Mouse (Mus musculus): Measurements from ENCODE around the gene Hrh2. TPM values are rescaled to one million over a fixed set of nuclear protein-coding genes. Genes with fewer than 3 reads are reported as not detected.

The Hrh2 gene
- total RNA-seq (2021), result under 1 TPM; 0.07 to 0.10 TPM
- long read RNA-seq, experiment 1, result 0 reads
- long read RNA-seq, experiment 2, result 0 reads

DNA sequence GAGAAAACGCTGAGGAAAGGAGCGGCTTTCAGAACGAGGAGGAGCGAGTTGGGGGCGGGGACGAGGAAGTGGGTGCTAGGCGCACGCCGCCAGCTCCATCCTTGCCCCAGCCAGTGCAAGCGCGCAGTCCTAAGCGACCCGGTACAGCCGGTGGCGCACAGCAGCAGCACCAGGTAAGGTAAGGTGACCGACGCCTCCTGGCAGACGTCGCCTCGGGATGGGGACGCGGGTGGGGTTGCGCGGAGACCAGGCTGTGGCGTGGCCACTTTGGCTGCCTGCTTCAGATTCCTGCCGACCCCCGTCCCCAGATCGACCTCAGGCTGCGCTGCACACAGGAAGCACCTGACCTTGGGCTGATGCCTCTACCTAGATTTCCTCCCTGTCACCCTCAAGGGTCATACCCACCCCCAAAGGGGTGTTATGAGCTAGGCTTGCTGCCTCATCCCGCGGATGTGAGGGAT, at the start of gene Hrh2:
Gene Hrh2 (plus strand): TSS at position 109 of the 461 bp plus-strand sequence.
- DNase-seq, result no peak
- intact Hi-C loops (cut with DNase I), result no loop called here

DNA sequence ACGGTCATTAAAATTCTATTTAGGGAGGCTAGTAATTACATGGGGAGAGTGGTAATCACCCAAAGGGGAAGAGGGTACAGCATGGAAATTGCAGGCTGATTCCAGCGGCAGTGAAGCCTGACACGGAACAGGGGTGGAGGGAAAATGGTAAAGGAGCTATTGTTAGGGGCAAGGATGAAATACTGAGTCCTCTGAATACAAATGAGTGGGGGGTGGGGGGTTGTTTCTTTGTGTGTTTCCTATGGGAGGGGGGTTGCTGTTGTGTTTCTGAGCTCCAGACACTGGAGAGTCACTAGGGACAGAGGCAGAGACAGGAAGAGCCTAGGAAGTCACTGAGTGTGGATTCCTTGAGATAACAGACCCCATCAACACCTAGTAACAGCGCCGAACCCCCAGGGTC, 48.1 kb upstream of the Hrh2 start:
- DNase-seq, result no peak
- intact Hi-C loops (cut with DNase I), result no loop called here

DNA sequence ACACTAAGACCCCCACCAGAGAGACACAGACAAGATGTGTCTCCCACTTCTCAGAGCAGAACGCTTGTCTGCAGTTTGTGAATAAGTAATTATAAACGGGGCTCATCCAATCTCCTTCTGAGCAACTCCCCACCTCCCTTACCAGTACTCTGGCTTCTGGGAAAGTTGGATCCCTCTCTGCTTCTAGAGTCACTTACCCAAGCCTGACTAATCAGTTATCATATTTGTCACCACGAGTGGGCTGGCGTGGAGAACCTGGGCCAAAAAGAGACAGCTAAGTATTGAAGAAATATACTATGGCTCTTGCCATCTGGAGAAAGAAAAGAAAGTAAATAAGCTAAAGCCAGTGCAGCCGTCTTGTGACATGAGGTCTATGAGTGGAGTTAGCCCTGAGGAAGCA, 47.3 kb upstream of the Hrh2 start:
- intact Hi-C loops (cut with DNase I), result no loop called here
- DNase-seq, result no peak

DNA sequence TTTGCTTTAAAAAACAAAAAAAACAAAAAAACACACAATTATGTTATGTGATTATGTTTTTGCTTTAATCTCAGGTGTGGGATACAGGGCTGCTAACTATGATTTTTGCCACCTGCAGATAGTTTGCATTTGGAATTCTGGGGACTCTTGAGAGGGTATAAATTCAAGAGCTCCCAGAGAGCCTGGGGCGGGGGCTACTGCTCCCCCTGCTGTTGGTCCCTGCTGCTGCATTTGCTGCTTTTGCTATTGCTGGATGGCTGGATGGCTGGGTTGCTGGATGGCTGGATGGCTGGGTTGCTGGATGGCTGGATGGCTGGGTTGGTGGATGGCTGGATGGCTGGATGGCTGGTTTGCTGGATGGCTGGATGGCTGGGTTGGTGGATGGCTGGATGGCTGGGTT, 44.6 kb upstream of the Hrh2 start:
- intact Hi-C loops (cut with DNase I), result no loop called here
- peak; percentile 8 to 9 for DNase-seq

DNA sequence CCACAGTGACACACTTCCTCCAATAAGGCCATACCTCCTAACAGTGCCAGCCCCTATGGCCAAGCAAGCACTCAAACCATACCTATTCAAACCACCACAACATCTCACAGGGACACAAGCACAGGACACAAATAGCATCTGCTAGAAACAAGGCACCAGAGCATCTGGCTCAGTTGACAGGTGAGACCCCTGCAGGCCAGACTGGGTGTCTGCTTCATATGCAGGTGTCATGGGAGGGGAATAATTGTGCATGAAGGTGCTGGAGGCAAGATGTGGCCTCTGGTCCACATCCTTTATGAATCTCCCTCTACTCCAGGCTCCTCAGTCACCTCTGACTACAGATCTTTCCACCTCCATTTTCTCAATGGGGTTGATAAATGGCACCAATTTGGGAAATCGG, 39.5 kb upstream of the Hrh2 start:
- no peak for DNase-seq
- intact Hi-C loops (cut with DNase I), result no loop called here

DNA sequence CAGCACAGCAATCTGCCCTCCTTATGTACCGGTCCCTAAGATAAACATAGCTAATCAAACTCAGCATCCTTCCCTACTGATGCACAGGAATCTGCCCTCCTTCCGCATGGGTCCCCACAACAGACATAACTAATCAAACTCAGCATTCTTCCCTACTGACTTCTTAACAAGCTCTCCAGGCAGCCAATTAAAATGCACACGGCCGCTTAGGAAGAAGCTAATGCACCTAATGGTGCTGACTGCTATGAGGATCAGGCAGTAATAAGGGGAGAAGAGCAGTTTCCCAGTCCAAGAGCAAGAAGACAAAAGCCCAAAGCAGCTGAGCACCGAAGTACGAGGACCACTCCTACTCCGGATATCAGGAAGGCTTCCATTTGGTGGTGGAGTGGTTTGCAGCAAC, 39.0 kb upstream of the Hrh2 start:
- intact Hi-C loops (cut with DNase I), result no loop called here
- no peak for DNase-seq

DNA sequence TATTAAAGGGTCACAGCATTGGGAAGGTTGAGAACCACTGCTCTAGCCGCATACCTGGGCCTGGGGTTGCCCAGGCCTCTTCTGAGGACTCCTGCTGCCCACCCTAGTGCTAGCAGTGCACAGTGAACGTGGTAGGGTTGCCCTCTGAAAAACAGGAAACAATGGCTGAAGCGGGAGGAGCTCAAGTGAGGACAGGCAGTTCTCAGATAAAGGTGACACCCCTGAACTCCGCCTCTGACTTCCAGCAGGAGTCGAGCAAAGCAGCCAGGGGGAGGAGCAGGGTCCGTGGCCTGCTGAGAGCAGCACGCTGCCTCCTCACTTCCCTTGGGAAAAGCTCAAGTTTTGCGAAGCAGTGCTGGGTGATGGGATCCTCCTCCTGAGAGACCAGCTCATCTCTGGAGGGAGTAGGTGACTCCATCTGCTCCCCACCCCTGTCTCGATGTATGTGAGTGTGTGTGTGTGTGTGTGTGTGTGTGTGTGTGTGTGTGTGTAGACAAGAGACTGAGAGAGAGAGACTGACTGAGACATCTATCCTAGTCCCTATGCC, 38.2 kb upstream of the Hrh2 start:
- DNase-seq, result no peak

DNA sequence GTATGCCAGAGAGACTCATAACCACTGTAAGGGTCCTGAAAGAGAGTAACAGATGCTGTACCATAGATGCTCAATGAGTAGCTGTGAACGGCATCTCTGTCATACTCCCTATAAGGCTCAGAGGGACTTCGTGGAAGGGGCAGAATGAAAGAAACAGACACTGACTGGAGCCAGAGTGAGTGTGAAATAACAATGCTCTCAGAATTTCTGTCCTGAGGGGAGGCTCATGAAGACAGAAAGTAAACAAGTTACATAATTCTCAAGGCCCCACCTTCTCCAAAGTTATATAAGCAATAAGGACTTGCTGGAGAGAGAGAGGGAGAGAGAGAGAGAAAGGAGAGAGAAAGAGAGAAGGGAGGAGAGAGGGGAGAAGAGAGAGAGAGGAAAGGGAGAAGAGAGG, 36.1 kb upstream of the Hrh2 start:
- no peak for DNase-seq
- intact Hi-C loops (cut with DNase I), result no loop called here

More for the DNA sequence above, 38.2 kb upstream of the Hrh2 start:
- intact Hi-C loops (cut with DNase I), result no loop called here

DNA sequence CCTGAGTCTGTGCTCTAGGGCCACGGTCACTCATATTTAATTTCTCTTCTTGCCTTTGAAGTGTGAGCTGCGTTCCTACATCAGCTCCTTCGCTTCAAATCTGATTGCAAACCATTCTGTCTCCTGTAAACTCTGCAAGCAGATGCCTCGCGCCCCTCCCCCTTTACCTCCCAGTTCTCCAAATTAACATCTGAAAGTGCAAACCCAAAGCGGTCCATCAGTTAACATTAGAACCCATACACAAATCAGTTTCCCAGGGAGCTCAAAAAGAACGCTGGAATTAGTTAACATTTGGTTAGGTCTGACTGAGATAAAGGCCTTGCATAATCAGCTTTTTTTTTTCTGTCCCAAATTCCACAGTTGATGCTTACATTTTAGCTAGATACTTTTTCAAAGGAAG, 32.7 kb upstream of the Hrh2 start:
- intact Hi-C loops (cut with DNase I), result no loop called here
- DNase-seq, result no peak

DNA sequence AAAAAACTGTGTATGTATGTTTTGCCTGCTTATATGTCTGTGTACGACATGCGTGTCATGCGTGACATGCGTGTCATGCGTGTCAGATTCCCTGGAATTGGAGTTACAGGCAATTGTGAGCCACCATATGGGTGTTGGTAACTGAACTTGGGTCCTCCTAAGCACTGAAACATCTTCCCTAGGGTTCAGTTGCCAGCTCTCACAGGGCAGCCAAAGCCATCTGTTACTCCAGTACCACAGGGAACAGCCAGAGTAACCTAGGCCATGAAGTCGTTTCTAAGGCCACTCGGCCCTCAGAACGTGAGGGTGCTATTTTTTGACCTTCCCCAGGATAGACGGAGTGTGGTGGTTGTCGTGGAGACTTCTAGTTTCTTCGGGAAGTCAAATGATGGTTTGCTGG, 32.2 kb upstream of the Hrh2 start:
- DNase-seq, result no peak
- intact Hi-C loops (cut with DNase I), result loop anchor here (5.0 kb wide), 1 partner anchor 42 kb away; no protein-coding TSS in a partner anchor

DNA sequence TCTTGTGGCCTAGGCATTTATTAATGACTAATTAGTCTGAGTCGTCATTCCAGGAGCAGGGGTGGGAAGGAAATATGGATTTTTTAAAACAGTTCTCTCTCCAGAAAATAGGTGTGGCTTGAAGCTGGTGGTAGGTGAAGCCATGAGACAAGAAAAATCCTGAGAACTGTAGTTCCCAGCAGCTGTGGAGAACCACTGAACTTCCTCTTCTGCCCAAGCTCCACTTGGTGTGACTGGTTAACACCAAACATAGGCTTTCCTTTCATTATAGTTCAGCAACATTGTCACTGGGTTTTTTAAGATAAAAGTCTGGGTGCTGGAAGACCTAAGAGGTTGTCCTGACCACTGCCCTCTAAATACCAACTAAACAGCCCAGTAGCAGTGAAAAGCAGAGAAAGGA, 31.4 kb upstream of the Hrh2 start:
- no peak for DNase-seq
- intact Hi-C loops (cut with DNase I), result loop anchor here (5.0 kb wide), 1 partner anchor 43 kb away; no protein-coding TSS in a partner anchor

DNA sequence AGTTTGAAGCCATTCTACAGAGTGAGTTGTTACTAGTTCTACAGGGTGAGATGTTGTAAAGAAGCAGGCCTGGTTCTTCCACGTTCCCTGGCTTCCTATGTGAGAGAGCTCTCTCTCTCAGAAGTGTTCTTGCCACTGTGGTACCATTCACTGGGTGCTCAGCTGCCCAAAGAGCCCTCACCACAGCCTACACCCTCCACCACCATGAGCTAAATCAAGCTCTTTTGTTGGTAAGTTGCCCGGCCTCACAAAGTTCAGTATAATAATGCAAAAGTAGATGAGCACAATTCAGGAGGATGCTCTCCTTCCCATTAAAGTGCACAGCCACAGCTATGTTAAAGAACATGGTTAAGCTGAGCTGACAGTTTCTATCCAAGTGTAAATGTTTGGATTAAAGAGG, 30.4 kb upstream of the Hrh2 start:
- intact Hi-C loops (cut with DNase I), result loop anchor here (5.0 kb wide), 1 partner anchor 44 kb away; no protein-coding TSS in a partner anchor
- DNase-seq, result no peak

DNA sequence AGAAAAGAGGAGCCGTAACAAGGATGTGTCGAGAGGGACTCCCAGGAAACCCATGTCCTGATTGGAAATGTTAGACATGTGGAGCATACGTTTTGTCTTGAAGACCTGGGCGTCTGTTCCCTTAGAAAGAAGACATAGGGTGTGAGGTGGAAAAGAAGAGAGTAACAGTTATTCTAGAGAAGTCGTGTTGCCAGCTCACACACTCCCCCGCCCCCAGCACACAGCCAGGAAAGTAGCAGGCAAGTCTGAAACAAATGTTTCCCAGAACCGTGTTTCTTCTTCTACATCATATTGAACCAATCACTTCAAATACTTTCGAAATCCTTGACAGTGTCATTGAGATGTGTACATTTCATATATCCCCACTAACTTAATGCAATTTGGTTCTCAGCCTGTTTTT, 28.6 kb upstream of the Hrh2 start:
- DNase-seq, result no peak
- intact Hi-C loops (cut with DNase I), result loop anchor here (5.0 kb wide), 1 partner anchor 46 kb away; no protein-coding TSS in a partner anchor

DNA sequence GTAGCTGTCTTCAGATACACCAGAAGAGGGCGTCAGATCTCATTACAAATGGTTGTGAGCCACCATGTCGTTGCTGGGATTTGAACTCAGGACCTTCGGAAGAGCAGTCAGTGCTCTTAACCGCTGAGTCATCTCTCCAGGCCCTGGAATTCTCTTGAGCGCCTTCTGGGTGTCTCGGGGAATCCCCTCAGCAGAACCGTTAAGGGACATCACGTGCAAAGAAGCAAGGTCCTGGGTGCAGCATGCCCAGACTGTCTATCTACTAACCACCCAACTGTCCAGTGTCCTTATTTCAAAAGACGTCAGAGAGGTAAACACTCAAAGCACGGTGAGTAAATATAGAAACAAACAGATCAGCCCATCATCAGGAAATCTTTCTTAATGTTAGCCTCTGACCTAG, 27.5 kb upstream of the Hrh2 start:
- intact Hi-C loops (cut with DNase I), result loop anchor here (5.0 kb wide), 1 partner anchor 47 kb away; no protein-coding TSS in a partner anchor
- no peak for DNase-seq

DNA sequence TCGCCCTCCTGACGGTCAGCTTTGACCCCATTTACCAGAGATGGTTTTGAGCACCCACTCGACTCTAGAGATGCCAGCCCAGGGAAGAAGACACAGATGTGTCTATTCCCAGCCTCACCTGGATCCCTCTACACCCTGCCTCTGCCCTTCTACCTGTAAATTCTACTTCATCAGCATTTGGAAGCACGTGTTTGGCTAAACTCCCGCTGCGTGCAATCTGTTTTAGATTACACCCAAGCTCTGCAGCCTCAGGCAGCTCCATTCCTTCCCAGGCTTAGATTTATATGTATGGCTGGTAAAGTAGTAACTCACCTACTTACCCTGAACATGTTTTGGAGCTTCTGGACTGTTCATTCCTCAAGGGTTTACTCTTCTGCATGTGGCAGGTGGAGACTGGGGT, 26.9 kb upstream of the Hrh2 start:
- DNase-seq, result no peak
- intact Hi-C loops (cut with DNase I), result no loop called here

DNA sequence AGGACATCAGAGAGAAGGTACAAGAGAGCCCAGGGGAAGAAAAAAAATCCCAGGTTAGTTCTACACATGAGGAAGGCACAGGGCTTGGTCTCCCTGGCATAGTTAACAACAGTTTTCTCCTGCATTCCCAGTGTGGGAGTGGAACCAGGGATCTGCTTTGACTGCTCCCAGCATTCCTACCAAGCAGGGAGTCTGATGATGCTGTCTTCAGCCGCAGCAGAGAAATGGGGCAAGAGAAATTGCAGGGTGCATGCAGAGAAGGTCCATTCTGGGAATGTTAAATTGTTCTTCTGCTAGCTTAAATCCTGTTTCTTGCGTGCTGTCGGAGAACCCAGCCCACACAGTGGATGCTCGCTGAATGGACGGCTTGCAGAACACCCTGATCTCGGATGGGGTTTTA, 26.2 kb upstream of the Hrh2 start:
- intact Hi-C loops (cut with DNase I), result no loop called here
- DNase-seq, result no peak

DNA sequence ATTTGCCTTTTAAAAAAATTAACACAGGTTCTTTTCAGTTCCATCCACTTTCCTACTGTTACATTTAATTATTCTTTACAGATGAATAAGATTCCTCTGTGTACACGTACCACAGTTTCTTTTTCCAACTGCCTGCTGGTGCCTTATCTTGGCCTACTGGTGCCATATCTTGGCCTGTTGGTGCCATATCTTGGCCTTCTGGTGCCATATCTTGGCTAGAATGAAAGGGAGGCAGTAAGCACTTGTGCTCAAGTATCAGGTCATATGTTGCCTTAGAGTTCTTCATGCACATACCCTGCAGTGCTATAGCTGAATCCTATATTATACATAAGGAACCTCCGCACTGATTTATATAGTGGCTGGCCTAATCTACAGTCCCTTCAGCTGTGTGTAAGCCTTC, 24.9 kb upstream of the Hrh2 start:
- intact Hi-C loops (cut with DNase I), result no loop called here
- no peak for DNase-seq

DNA sequence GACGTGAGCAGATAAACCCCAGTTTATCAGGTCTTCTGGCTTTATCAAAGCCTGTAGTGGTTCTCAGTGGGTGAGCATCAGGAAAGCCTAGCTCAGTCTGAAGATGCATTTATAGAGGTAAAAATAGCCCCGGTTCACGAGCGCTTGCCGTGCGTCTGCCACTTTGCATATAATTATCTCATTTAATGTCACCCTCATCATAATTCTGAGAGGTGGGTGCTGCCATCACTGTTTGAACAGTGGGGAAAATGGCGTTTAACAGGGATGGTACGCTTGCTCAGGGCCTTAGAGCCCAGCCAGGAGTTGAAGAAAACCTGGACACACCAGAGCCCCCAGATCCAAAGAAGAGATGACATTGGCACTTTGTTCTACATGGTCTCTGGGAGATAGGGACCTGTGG, 23.3 kb upstream of the Hrh2 start:
- intact Hi-C loops (cut with DNase I), result no loop called here
- no peak for DNase-seq

DNA sequence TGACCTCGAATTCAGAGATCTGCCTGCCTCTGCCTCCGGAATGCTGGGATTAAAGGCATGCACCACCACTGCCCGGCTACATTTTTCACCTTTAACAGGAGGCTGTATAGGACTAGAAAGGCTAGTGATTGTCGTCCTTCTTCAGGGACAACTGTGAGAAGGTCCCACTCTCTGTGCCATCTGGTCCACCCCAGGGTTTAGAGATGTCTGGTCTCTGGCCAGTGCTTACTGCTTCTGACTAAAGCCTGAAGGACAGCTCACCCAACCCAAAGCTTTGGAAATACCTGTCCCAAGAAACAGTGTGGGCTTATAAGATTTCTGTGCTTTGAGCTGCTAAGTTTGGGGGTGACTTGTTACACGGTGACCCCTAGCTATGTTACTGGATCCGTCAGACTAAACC, 21.6 kb upstream of the Hrh2 start:
- no peak for DNase-seq
- intact Hi-C loops (cut with DNase I), result loop anchor here (5.0 kb wide), 1 partner anchor 57 kb away; no protein-coding TSS in a partner anchor

DNA sequence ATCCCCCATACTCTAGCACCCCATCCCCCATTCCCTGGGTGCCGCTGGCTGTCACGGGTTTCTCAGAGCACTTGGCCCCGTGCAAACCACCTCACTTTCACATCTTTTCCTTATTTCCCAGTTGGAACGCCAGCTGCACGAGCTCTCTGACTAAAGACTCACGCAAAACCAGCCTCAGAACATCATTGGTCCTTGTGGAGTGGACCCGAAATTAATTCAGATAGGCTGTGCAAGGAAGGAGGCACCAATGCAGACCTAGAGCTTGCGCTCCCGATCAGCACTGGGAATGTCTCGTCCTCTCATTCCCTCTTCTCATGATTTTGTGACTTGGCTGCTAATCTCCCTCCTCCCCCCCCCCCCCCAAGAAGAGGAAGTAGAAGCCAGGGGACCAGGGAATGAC, 20.6 kb upstream of the Hrh2 start:
- DNase-seq, result no peak
- intact Hi-C loops (cut with DNase I), result loop anchor here (5.0 kb wide), 1 partner anchor 56 kb away; no protein-coding TSS in a partner anchor

DNA sequence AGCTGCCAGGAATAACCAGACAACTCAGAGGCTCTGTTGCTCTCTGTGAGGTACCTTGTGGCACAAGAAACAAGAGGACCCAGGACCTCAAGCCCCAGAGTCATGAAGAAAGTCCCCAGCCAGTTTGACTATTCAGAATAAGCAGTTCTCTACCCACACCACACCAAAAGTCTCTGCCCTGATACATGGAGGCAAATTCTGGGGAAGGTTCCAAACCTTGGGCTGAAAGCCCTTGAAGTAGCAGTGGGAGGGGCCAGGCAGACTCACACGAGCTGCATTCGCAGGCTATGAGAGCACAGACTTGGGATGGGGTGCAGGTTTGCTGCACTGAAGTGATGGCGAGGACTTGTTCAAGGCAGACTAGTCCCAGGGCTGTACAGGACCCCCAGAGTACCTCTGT, 20.2 kb upstream of the Hrh2 start:
- DNase-seq, result no peak
- intact Hi-C loops (cut with DNase I), result loop anchor here (5.0 kb wide), 1 partner anchor 56 kb away; no protein-coding TSS in a partner anchor

DNA sequence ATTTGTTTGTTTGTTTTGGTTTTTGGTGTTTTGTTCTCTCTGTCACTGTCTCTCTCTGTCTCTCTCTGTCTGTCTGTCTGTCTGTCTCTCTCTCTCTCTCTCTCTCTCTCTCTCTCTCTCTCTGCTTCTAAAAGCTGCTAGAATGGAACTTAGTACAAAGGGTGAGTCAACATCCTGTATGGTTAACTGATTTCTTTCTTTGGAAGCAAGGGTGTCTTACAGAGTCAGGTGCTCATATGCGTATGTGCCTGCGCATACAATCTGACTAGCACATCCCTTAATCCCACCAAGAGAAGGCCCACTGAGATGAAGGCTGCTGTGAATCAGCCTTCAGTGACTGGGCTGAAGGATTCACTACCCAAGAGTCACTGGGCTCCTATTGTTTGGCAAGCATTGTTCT, 18.0 kb upstream of the Hrh2 start:
- DNase-seq, result no peak
- intact Hi-C loops (cut with DNase I), result loop anchor here (5.0 kb wide), 1 partner anchor 53 kb away; no protein-coding TSS in a partner anchor
